Mouse (Mus musculus): ENCODE results near the gene Slc38a3. TPM values are rescaled to one million over a fixed set of nuclear protein-coding genes. Genes with fewer than 3 reads are reported as not detected.

Slc38a3 gene
- total RNA-seq, 2 experiments from 2014 or later: 79.5 to 87.1 TPM

GRCm38 (mm10) chr9:107645153-107645510 lies 24.2 kb downstream of the Slc38a3 start:
- no peak for DNase-seq (ENCODE audit: low spot score in 2 of 2)
- intact Hi-C loops (cut with DNase I): loop anchor here (1.0 to 5.0 kb wide), 3 partner anchors 18 to 87 kb away; no protein-coding TSS in a partner anchor

GRCm38 (mm10) chr9:107644495-107645152 lies 24.7 kb downstream of the Slc38a3 start:
- DNase-seq (ENCODE audit: low spot score in 2 of 2): peak; percentile 87 to 93
- intact Hi-C loops (cut with DNase I): loop anchor here (1.0 to 5.0 kb wide), 4 partner anchors 18 to 88 kb away; no protein-coding TSS in a partner anchor

DNA sequence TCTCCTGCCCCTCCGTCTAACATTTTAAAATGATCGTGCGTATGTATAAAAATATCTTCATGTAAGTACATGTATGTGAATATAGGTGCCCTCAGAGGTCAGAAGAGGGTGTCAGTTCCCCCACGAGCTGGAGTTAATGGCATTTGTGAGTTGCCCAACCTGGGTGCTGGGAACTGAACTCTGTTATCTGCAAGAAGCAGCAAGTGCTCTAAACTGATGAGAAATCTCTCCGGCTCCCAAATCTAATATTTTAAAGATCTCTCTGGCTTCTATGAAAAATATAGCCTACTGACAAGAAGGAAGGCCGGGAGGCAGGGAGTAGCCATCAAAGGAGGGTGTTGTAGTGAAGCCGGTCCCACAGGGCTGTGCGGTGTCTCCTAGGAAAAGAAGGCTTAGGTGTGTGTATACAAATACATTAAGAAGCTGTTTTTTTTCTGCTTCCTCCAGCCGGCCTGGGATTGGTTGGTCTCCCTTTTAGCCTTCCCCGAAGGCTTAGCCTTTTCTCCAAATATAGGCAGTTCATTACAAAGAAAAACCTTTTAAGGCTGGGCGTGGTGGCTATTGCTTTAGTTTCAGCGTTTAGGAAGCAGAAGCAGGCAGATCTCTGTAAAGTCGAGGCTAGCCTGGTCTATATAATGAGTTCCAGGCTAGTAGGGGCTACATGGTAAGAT lies 25.7 kb downstream of the Slc38a3 start:
- DNase-seq (ENCODE audit: low spot score in 2 of 2): no peak
- intact Hi-C loops (cut with DNase I): loop anchor here (1.0 to 2.0 kb wide), 2 partner anchors 17 to 41 kb away; no protein-coding TSS in a partner anchor

DNA sequence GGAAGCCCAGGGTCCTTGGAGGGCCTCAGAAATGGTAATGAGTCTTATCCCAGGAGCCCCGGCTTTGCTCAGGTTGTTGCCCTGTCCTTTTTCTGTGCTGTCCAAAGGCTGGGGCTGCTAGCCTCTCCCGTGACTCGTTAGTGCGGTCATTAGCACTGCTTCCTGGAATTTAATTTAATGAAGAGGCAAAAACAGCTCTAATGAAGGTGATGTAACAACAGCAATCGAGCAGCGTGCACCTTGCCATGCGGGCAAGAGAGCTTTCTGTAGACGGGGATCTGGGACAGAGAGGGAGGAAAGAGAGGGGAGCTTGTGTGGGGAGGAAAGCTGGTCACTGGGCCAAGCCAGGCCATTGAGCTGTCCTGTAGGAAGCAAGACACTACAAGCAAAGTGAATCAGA lies 27.7 kb downstream of the Slc38a3 start:
- DNase-seq (ENCODE audit: low spot score in 2 of 2): no peak
- intact Hi-C loops (cut with DNase I): no loop called here

DNA sequence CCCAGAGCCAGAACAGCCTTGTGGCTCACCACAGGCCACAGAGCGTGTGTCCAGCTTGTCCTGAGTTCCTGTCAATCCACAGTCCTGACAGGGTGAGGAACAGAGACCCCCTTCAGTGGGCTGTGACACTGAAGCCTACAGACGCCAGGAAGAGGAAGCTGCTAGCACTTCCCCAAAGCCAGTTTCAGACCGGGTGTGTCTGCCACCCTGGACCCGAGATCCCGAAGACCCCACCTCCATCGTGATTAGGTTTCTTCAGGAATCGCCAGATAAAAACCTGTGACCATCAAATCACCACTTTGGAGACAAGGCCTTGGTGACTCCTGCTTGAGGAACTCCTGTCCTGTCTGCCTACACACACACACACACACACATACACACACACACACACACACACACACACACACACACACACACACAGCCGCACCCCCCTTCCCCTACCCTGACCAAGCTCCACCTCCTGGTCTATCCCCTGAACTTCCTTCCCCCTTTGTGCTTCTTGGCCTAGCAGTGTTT lies 29.0 kb downstream of the Slc38a3 start:
- no peak for DNase-seq (ENCODE audit: low spot score in 2 of 2)
- intact Hi-C loops (cut with DNase I): no loop called here

- intact Hi-C loops (cut with DNase I): no loop called here
- no peak for DNase-seq (ENCODE audit: low spot score in 2 of 2)
Observed at GRCm38 (mm10) chr9:107637070-107637469, 32.3 kb downstream of the Slc38a3 start.

DNA sequence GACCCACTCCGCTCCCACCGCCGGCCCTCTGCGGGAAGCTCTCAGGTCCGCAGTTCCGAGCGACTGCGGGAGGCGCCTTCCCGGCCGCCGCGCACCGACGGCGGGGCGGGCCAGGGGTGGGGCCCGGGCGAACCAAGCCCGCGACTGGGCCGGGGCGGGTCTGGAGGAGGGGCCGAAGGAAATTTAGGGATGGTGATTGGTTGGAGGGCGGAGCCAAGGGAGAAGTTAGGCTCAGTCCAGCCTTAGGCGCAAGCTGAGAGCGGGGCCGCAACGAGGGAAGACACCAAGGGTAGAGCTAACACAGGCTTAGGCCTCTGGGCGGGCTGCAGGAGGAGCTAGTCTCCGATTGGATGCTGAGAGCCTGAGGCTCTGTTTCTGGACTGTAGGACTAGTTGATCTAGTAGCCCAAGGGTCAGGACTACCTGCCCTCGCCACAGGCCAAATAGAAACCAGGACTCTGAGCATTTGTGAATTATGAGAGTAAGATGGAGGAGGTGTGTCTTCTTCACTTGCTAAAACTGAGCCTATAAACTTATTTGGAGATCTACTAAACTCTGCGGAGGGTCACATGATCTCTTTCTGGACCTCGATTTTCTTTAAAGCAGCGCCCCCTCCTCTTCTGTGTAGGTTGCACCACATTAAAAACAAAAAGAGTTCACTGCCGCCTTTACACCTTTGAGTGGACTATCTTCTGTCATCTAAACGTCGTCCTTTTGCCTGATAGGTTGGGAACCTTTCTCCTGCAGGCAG lies 33.9 kb downstream of the Slc38a3 start, which contains the start of gene Gnai2:
Gnai2 (minus strand) TSS at position 89 of the 750 bp plus-strand sequence.
- peak; percentile 91 for DNase-seq (ENCODE audit: low spot score in 2 of 2)
- intact Hi-C loops (cut with DNase I): no loop called here

DNA sequence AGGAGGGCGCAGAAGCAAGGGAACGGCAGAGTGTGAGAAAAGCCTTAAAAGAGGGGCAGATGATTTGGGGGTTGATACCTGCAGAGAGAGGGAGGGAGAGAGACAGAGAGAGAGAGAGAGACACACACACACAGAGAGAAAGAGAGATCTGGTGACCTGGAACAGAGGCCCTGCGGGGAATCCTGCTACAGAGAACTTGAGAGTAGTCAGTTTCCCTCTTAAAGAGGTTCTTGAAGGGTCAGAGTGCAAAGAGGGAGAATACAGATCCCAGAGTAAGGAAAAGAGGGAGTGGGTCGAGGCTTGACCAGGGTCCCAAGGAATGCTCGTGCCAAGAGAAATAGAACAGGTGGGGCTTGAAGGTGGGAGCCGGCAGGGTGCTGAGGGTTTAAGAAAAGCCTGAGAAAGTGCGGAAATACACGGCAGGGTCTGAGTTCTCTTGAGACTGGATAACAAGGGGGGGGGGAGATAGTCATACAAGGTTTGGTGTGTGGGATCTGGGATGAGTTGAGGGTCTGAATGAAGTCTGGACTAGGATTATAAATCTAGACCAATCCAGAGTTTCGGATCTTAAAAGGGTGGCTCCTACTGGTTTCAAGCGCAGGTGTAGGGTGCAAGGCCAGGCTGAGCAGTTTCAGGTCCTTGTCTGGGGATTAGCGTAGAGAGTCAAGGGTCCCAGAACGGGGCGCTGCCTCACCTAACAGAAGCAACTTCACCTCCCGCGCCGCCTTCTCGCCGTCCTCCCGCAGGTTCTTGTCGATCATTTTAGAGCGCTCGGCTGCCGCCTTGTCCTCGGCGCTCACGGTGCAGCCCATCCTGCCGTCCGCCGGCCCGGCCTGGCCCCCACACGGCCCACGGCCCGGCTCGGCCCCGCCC lies 34.7 kb downstream of the Slc38a3 start:
- DNase-seq (ENCODE audit: low spot score in 2 of 2): no peak
- intact Hi-C loops (cut with DNase I): no loop called here

DNA sequence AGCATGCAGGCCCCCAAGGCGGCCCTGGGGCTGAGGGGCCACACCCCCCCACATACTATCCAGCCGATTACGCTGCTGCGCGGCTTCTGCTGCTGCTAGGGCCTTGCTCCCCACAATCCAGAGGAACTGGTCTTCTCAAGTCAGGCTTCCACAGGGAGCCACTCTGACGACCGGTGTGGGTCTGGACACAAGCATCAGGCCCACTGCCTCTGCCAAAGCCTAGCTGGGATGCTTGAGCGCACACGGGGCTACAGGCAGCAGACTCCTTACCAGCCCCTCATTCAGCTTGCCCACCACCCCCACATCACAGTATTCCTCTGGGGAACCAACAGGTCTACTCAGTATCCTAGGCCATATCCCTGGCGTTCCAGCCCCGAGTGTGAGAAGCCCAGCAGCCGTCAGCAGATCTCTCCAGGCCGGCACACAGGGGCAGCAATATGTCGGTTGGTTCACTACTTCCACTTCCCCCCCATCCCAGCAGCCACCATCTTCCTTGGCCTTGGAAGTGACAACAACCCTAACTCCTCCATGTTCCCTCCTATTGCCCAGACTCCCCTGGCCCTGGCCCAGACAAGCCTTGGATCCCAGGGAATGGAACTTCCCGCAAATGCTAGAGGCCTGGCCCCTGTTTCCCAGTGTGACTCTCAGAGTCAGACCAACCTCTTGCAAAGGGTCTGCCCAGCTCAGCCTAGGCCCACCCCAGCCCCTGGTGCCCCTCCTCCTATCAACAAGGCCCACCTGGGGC lies 35.5 kb downstream of the Slc38a3 start:
- intact Hi-C loops (cut with DNase I): no loop called here
- DNase-seq (ENCODE audit: low spot score in 2 of 2): no peak

DNA sequence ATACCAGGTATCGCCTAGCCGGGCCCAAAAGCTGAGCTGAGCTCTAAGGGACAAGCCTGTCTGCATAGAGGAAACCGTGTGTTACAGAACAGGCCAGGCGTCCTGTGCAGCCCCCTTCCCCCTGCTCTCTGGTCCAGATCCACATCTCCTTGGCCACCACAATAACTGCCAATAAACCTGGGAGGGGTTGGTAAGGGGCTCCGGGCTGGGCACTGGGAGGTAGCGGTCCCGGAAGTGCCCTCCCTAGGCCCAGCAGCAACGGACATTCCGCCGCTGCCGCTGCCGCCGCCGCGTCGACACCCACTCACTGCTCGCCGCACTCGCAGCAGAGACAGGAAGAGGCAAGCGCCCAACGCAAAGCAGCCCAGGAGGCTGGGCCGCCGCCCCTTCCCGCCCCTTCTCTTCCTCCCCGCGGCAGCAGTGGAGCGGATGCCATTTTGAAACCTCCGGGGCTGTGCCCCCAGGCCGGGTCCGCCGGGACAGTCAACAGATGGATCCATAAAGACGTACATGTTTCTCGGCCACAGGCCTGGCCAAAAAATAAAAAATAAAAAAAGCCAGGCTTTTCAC lies 36.2 kb downstream of the Slc38a3 start:
- peak; percentile 69 to 76 for DNase-seq (ENCODE audit: low spot score in 2 of 2)
- intact Hi-C loops (cut with DNase I): no loop called here

GRCm38 (mm10) chr9:107632478-107632877 lies 36.9 kb downstream of the Slc38a3 start:
- intact Hi-C loops (cut with DNase I): no loop called here
- no peak for DNase-seq (ENCODE audit: low spot score in 2 of 2)

DNA sequence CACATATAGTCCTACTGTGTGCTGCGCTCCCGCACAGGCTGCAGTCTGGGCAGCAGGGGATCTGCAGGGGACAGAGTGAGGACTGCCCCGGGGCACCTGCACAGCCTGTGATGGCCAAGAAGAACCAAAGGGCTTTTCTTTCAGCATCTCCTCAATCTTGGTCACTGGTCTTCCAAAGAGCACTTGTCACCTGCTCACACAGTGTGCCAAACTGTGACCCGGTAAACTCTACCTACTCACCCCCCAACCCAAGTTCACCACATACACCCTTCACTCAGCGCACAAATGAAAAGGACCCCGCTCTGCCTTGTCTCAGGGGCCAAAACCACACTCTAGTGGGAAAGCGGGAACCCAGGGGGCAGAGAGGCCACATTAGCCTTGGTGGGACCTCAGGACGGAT lies 37.5 kb downstream of the Slc38a3 start:
- intact Hi-C loops (cut with DNase I): no loop called here
- no peak for DNase-seq (ENCODE audit: low spot score in 2 of 2)

DNA sequence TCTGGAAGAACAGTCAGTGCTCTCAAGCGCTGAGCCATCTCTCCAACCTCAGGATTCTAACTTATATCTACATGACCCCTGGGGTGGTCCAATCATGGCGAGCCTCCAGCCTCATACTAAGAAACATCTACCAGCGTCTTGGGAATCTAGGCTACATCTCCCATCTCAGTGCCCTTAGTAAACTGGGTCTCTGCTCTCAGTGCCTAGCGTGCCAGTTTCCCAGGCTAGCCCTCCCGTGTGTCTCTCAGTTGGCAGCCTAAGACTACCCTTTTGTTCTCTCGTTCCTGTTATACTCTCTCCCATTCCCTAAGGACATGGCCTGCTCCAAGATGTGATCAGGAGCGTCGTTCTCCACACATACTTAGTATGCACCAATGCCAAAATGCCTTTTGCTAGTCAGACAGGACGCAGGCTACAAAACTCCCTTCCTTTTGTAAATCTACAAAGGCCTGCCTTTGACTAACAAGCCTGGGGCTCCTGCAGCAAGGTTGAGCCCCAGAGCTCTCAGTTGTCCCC lies 38.0 kb downstream of the Slc38a3 start:
- intact Hi-C loops (cut with DNase I): no loop called here
- no peak for DNase-seq (ENCODE audit: low spot score in 2 of 2)

GRCm38 (mm10) chr9:107630576-107630975 lies 38.8 kb downstream of the Slc38a3 start:
- DNase-seq (ENCODE audit: low spot score in 2 of 2): peak in 1 of 2 experiments; percentile 62
- intact Hi-C loops (cut with DNase I): no loop called here

DNA sequence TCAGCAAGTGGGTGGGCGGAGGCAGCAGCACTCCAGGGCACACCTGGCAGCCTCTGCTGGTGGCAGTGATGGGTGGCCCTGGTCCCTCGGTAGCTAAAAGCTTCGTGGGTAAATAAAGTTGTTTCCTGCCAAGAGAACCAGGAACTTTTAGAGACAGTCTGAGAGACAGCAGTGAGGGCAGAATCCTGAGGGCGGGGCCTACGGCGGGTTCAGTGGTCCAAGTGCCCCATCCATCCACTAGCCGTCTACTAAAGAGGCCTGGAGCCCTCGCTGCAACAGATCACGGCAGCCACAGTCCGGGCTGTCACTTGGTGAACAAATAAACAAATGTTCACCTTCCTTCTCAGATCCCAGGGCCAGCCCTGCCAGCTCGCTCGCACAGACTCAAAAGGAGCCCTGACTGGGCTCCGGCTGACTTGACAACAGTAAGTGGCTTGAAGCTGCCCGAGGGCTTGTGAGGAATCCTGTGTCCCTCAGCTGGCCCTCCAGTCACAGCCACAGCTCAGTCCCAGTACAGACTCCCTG lies 39.4 kb downstream of the Slc38a3 start:
- intact Hi-C loops (cut with DNase I): no loop called here
- DNase-seq (ENCODE audit: low spot score in 2 of 2): peak in 1 of 2 experiments; percentile 48

DNA sequence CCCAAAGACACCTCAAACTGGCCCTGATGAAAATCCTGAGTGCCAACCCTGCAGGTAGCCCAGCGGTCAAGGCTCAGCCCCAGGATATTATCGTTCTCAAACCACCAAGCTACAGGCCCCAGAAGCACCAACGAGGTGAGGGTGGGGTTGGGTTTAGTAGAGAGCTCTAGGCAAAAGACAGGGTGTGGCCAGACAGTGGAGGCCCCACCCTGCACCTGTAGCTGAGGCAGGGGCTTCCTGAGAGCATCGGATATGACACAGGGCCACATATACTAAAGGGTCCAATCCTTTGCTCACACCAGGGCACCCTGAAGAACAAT lies 40.0 kb downstream of the Slc38a3 start:
- intact Hi-C loops (cut with DNase I): no loop called here
- no peak for DNase-seq (ENCODE audit: low spot score in 2 of 2)

GRCm38 (mm10) chr9:107628721-107629410 lies 40.5 kb downstream of the Slc38a3 start:
- DNase-seq (ENCODE audit: low spot score in 2 of 2): no peak
- intact Hi-C loops (cut with DNase I): no loop called here
